Mouse (Mus musculus) mature B cell (primary cell): Measurements from ENCODE around the gene Itgb1bp1.

Source experiments
- in situ Hi-C: fragments of 300-500 bp; cut with MboI; formaldehyde crosslinking; loops from 2 replicates; pipeline ENCODE4 v1.14.3; 2019

Itgb1bp1 gene

DNA sequence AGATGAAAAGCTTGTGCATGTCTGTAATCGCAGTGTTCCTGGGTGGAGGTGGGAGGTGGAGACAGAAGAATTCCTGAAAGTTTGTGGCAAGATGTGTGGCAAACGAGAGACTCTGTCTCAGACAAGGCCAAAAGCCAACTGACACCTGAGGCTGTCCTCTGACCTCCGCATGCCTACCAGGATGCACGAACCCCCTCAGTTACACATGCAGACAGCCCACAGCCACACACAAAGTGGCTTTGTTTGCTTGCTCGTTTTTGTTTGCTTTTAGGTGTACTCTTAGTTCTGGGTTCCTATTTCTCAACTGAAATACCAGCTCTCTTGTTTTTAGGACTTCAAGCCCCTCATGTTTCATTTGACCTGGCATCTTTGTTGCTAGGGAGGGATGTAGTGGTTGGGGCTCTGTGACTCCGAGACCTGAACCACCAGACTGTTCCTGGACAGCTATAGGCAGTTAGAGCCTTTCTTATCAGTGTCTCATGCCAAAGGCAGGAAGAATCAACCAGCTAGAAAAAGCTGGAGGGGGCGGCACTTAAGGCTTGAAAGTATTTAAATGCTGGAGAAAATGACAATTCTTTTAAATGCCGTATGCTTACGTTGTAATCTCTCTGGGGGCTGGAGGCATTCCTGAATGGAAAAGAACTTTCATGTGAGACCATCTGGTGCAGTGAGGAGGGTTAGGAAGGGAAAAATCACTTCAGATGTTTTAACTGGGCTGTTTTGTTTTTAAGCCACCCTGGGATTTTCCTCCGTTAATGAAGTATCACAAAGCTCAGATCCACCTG, 84.4 kb downstream of the Itgb1bp1 start:
- in situ Hi-C loops: no loop called here

DNA sequence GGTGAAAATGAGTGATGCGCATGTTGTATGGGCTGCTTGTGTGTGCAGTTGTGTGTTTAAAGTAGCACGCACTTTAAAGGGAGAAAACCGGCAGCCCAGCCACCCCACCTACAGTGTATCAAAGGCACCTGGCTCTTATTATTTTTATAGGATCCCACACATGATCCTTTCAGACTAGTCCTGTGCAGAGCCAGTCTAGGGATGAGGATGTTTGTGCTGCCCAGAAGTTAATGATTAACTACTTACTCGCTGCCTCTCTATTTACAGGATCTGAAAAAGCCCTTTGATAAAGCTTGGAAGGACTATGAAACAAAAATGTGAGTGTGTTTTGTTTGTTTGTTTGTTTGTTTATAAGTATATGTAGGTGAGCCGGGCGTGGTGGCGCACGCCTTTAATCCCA, 85.5 kb downstream of the Itgb1bp1 start:
- in situ Hi-C loops: no loop called here

DNA sequence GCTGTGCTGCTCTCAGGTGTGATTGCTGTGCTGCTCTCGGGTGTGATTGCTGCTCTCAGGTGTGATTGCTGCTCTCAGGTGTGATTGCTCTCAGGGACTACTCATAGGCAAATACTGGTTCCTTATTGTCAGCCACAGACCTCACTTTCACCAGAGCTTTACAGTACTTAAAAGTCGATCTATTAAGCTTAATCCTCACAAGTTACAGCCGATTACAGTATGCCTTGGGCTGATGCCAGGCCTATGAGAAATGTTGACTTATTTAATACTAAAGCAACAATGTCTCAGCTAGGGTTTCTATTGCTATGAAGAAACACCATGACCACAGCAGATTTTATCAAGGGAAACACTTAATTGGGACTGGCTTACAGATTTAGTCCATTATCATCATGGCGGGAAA, 89.7 kb downstream of the Itgb1bp1 start:
- in situ Hi-C loops: no loop called here

DNA sequence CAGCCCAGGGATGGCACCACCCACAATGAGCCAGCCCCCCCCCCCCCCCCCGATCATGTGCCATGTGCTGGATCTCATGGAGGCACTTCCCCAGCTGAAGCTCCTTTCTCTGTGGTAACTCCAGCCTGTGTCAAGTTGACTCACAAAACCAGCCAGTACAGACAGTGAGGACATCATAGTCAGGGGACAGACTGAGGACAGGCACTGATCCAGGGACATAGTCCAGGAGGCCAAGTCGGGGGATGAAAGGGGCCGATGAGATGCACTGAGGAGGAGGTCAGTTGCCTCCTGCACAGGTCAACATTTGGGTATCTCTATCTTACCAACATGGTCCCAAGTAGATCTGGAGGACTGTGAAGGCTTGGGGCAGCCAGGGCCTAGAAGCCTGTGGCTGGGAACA, 90.6 kb downstream of the Itgb1bp1 start:
- in situ Hi-C loops: no loop called here

DNA sequence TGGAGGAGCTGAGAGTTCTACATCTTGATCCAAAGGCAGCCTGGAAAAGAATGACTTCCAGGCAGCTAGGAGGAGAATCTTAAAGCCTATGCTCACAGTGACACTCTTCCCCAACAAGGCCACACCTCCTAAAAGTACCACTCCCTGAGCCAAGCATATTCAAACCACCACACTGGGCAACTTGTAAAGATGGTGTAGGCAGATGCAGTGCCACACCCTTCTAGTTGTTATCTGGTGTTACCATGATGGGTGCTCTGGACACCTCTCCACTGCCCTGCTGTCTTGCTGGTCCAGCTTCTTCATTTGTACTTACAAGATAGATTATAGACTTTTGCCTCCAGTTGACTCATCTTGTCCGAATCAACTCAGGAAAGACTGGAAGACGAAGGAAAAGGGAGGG, 94.5 kb downstream of the Itgb1bp1 start:
- in situ Hi-C loops: no loop called here
